Mouse (Mus musculus) cerebellum, adult 2 months (tissue): Measurements from ENCODE around the gene Ddx23.

Source experiments
- CTCF ChIP-seq: fragments of 200-500 bp; IDR thresholded peaks from 2 replicates; pipeline ENCODE4 v1.5.1; 2011; ENCODE audit warnings: low read depth, mild to moderate bottlenecking, control low read depth, low read length, moderate library complexity, borderline replicate concordance; ENCODE audit not compliant: insufficient read depth
- POLR2A ChIP-seq: fragments of 200-500 bp; IDR thresholded peaks from 2 replicates; pipeline ENCODE4 v1.6.1; 2011; ENCODE audit warnings: low read length, control low read depth, borderline replicate concordance; ENCODE audit not compliant: insufficient read depth

GRCm38 (mm10) chr15:98676940-98677728, 14.4 kb upstream of the Ddx23 start, which contains the start of gene Rnd1:
- TF ChIP-seq CTCF (no peak), POLR2A (peak; percentile 100)
